Mouse (Mus musculus): ENCODE results near the gene Esrrg.

GRCm38 (mm10) chr1:187808391-187808922, 199.9 kb downstream of the Esrrg start:
- TF ChIP-seq CTCF (IDR thresholded peaks at IDR 0.05; ENCODE audit: borderline replicate concordance, insufficient read depth, low read depth, low read length), result no peak
- TF ChIP-seq POLR2A (IDR thresholded peaks at IDR 0.05; ENCODE audit: borderline replicate concordance, insufficient read depth, low read length), result no peak

Data from cerebellum, adult 2 months (tissue).